Comparison of ENCODE assay signal across 22 mouse cellular contexts in the genomic region with DNA sequence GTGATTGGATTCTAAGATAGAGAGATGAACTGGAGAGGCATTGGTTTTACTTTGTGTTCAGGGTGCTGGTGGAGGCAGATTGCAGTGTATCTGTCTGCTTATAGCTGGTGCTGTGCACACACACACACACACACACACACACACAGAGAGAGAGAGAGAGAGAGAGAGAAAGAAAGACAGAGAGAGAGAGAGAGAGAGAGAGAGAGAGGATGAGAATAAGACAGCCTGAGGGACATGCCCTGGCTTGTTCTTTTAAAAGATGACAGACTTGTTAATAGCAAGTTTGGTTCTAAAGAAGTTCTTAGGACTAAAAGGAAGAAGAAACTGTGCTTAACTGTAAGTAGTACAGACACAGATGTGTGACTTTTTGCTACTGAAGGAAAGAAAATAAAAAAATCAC.
"Had no signal": no experiment of that assay in that cellular context is flagged by ENCODE, and none has a peak within 500 bp of the region (broad histone marks: within the 10 kb centered on the region; RNA-seq: fewer than 3 reads in every experiment).

No protein-coding gene starts in this region.

- H3K4me3 ChIP-seq: lung, embryonic 15.5 days; midbrain, embryonic 10.5 days; midbrain, embryonic 12.5 days; myocyte; neural tube, embryonic 12.5 days; stomach, embryonic 15.5 days had no signal

- H3K4me2 ChIP-seq: lung, embryonic 15.5 days; midbrain, embryonic 12.5 days; neural tube, embryonic 12.5 days; stomach, embryonic 15.5 days had no signal

- H3K9me3 ChIP-seq: lung, embryonic 15.5 days; midbrain, embryonic 10.5 days; midbrain, embryonic 12.5 days; neural tube, embryonic 12.5 days; stomach, embryonic 15.5 days had no signal

- H3K9ac ChIP-seq: liver, postnatal 0 days; lung, embryonic 15.5 days; midbrain, embryonic 12.5 days; neural tube, embryonic 12.5 days; stomach, embryonic 15.5 days had no signal

- DNase-seq: liver, postnatal 0 days; lung, adult 2 months; lung, postnatal 14 days; lung, postnatal 36 days; midbrain, embryonic 14.5 days; retina, postnatal 1 day; right cerebral cortex, adult 18-20 months; right cerebral cortex, postnatal 25 days; right cerebral cortex, postnatal 4 days; spleen, adult 18-20 months; thymus, adult 2 months; thymus, postnatal 25 days; thymus, postnatal 4 days had no signal

- ATAC-seq: liver, postnatal 0 days; lung, postnatal 0 days; midbrain, embryonic 16.5 days had no signal

- H3K27me3 ChIP-seq: lung, embryonic 15.5 days; midbrain, embryonic 12.5 days; neural tube, embryonic 12.5 days; stomach, embryonic 15.5 days had no signal

- H3K27ac ChIP-seq: lung, embryonic 15.5 days; midbrain, embryonic 10.5 days; midbrain, embryonic 12.5 days; neural tube, embryonic 12.5 days; stomach, embryonic 15.5 days; stomach, postnatal 0 days had no signal
